Mouse (Mus musculus): ENCODE measurements at regions not wholly inside any gene's neighbourhood (a gene's known extent, or its start where the extent isn't known, plus 50 kb on each side); places are given as distances from the start of the nearest gene placed in this dataset.

DNA sequence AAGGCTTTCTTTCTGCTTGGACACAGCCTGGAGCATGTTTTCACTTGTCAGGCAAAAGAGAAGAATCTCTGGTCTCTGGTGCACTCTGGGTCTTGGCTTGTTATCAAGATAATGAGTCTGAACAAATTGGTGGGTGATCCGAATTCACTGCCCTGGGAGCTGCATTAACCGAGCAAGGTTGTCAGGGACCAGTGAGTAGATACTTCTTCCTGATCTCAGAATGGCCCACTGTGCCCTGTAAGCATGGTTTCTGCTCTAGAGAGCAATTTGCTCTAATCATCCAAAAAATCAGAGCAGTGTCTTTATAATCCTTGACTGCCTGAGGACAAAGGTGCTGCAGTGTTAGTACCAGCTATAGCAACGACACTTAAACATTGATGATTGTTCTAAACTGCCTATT, 97.2 kb upstream of the 1500015O10Rik start:
- no peak for DNase-seq

DNA sequence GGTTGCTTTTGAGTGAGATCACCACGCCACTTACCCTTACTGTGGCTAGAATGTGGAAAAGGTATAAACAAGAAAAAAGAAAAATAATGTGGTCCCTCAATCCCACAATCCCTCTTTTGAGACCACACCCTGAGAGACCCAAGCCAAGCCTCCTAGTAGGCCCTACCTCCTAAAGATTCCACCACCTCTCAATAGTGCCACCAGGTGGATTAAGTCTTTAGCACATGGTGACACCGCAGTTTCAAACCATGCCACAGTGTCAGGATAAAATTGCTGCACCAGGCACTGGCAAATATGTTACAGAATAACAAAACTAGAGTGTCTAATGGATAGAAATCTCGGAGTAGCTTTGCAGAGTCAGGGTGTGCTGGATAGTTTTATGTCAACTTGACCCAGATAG, 94.7 kb upstream of the 1500015O10Rik start:
- DNase-seq, result peak in 1 of 2 experiments; percentile 28

DNA sequence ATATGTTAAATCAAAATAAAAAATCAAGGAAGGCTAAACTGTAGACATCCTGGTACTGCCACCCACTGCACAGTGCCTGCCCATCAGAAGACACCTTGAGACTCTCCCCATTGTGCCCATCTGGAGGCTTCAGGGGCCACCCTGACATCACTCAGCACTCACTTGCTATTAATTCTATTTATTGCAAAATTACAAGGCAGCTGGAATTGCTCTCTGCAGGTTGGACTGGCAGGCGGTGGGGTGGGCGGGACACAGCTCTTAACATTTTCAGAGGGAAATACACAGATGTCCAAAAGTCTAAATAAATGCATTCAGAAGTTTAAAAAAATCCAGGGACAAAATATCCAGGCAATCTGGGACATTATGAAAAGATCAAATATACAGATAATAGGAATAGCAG, 92.4 kb upstream of the 1500015O10Rik start:
- DNase-seq, result no peak

DNA sequence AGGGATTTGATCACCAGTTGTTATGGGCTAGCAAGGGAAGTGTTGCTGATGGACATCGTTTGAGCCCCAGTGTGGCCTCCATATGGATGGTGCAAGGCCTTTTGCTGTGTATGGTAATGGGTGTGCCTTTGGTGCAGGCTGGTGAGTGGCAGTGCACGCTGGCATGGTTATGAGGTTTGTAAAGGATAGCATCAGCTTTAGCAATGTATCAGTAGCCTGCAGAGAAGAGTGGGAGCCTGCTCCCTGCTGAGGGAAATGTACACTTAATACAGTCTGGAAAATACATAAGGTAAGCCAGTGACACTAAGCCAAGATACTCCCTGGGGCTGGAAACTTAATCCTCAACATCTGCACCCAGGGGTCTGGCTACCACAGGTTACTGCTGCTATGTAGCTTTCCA, 58.4 kb upstream of the 1500015O10Rik start:
- no peak for DNase-seq
